10 mouse cellular contexts compared by ENCODE assay signal in genomic region chr4:48454106-48454773, GRCm38 (mm10). TPM values are rescaled to one million over a fixed set of nuclear protein-coding genes. Genes with fewer than 3 reads are reported as not detected.
DNase-seq lines count a peak whose midpoint lies in the region; ATAC-seq and TF ChIP-seq lines count a peak whose summit lies in the region.
"Had no signal": no experiment of that assay in that cellular context is flagged by ENCODE, and none has a peak within 500 bp of the region (broad histone marks: within the 10 kb centered on the region; RNA-seq: fewer than 3 reads in every experiment).

No protein-coding gene starts in this region.

- 100% methylated on average over 2 of the region's 2 CpGs for WGBS in kidney, adult 2 months
- WGBS in midbrain, embryonic 11.5 days = 97% methylated on average over 2 of the region's 2 CpGs
- 98% methylated on average over 2 of the region's 2 CpGs for WGBS in midbrain, embryonic 13.5 days

- no peak overlapping the region for H3K9ac ChIP-seq in midbrain, embryonic 11.5 days (ENCODE audit: low read length)
- no peak overlapping the region for H3K9ac ChIP-seq in midbrain, embryonic 13.5 days (replicated peaks)
- H3K9ac ChIP-seq: liver, embryonic 14.5 days had no signal

- TF ChIP-seq POLR2A in kidney, adult 2 months (IDR thresholded peaks at IDR 0.05; ENCODE audit: low read depth, low read length) = no peak

- no peaks in the 10 kb centered on the region for H3K27me3 ChIP-seq in kidney, adult 2 months (replicated peaks; ENCODE audit: control insufficient read depth, insufficient read depth, low read length)
- no peaks in the 10 kb centered on the region for H3K27me3 ChIP-seq in midbrain, embryonic 11.5 days (ENCODE audit: control insufficient read depth, insufficient read depth, low read length)
- no peaks in the 10 kb centered on the region for H3K27me3 ChIP-seq in midbrain, embryonic 13.5 days

- no peak overlapping the region for H3K27ac ChIP-seq in kidney, adult 2 months (ENCODE audit: insufficient read depth, low read depth, low read length)
- H3K27ac ChIP-seq in midbrain, embryonic 11.5 days (ENCODE audit: low read depth, low read length) = no peak overlapping the region
- H3K27ac ChIP-seq in midbrain, embryonic 13.5 days = no peak overlapping the region
- H3K27ac ChIP-seq: liver, embryonic 14.5 days had no signal

- H3K36me3 ChIP-seq in kidney, adult 2 months (ENCODE audit: control insufficient read depth, insufficient read depth, low read length) = peaks cover 6% of the 10 kb centered on the region; the same call in 1 of the 2 replicates
- peaks cover 14% of the 10 kb centered on the region for H3K36me3 ChIP-seq in midbrain, embryonic 11.5 days (ENCODE audit: control insufficient read depth, insufficient read depth, low read length)
- peaks cover 53% of the 10 kb centered on the region for H3K36me3 ChIP-seq in midbrain, embryonic 13.5 days

- no peaks in the 10 kb centered on the region for H3K4me1 ChIP-seq in kidney, adult 2 months (ENCODE audit: control insufficient read depth, insufficient read depth, low read length)
- H3K4me1 ChIP-seq in midbrain, embryonic 11.5 days (ENCODE audit: control insufficient read depth, insufficient read depth, low read length) = no peaks in the 10 kb centered on the region
- no peaks in the 10 kb centered on the region for H3K4me1 ChIP-seq in midbrain, embryonic 13.5 days (replicated peaks)

- no peak overlapping the region for H3K4me3 ChIP-seq in kidney, adult 2 months (ENCODE audit: insufficient read depth, low read depth, low read length)
- no peak overlapping the region for H3K4me3 ChIP-seq in midbrain, embryonic 11.5 days (ENCODE audit: low read depth, low read length)
- no peak overlapping the region for H3K4me3 ChIP-seq in midbrain, embryonic 13.5 days (replicated peaks)

- no peaks in the 10 kb centered on the region for H3K9me3 ChIP-seq in midbrain, embryonic 11.5 days (ENCODE audit: control insufficient read depth, low read length)
- no peaks in the 10 kb centered on the region for H3K9me3 ChIP-seq in midbrain, embryonic 13.5 days

- H3K4me2 ChIP-seq in midbrain, embryonic 11.5 days = no peak overlapping the region
- no peak overlapping the region for H3K4me2 ChIP-seq in midbrain, embryonic 13.5 days (replicated peaks)

- ATAC-seq in midbrain, embryonic 11.5 days (ENCODE audit: low FRiP score) = no peak
- no peak for ATAC-seq in midbrain, embryonic 13.5 days
- no peak for ATAC-seq in megakaryocyte, adult 5-6 weeks (ENCODE audit: poor library complexity, severe bottlenecking)

- TF ChIP-seq CTCF in kidney, adult 2 months (conservative IDR thresholded peaks at IDR 0.05; ENCODE audit: insufficient read depth, insufficient read length, low read depth, low read length) = no peak

- DNase-seq in embryo, embryonic 11 days = peak; percentile 16
- no peak for DNase-seq in embryo, embryonic 9.5 days (ENCODE audit: extremely low spot score)
- peak; percentile 6 for DNase-seq in kidney, adult 9 months
- DNase-seq in kidney, adult 2 months = no peak
- peak; percentile 80 for DNase-seq in midbrain, embryonic 11.5 days (ENCODE audit: low spot score, missing footprints)
- DNase-seq in retina, embryonic 14.5 days (ENCODE audit: low spot score) = peak; percentile 31
- DNase-seq: thymus, postnatal 25 days had no signal

RNA-seq across cellular contexts. Expression of gene Tex10, which starts 19.0 kb away (rescaled TPM):
- polyA plus RNA-seq in kidney, adult 2 months (2012; rRNA removed) = 5.7 and 9.4 TPM in 2 replicates
- 73.5 and 80.6 TPM in 2 replicates for polyA plus RNA-seq in midbrain, embryonic 11.5 days (2014; fragmentation: Nextera tagmentation; extraction: Ambion mirVana)
- 41.8 and 42.8 TPM in 2 replicates for polyA plus RNA-seq in midbrain, embryonic 13.5 days (2015; fragmentation: Nextera tagmentation; extraction: Ambion mirVana)
- 40.7 and 51.8 TPM in 2 replicates for total RNA-seq in megakaryocyte, adult 5-6 weeks (2015)
- 37.1 and 37.2 TPM in 2 replicates for total RNA-seq in megakaryocyte, adult 5-6 weeks (2017)

Comparison
In these comparisons a context has a peak if more than half of its experiments do, and no peak if none do; other contexts are left out.
1. DNase-seq: peak in embryo, embryonic 11 days (single experiment), kidney, adult 9 months (single experiment), midbrain, embryonic 11.5 days (single experiment) and retina, embryonic 14.5 days (single experiment); none in embryo, embryonic 9.5 days (single experiment) and kidney, adult 2 months (single experiment).